Mouse (Mus musculus) heart, embryonic 10.5 days (tissue): Measurements from ENCODE around the gene Apobec2. TPM values are rescaled to one million over a fixed set of nuclear protein-coding genes. Genes with fewer than 3 reads are reported as not detected.

Experiments used
- DNase-seq: peaks from one replicate; pipeline ENCODE4 v3.0.0-alpha.2; 2017; ENCODE audit warnings: low spot score
- H3K27ac ChIP-seq: fragments of 300-500 bp; sonication (generic); 2 replicates; pipeline ENCODE4 v1.5.1; 2016; ENCODE audit warnings: mild to moderate bottlenecking
- H3K27me3 ChIP-seq: fragments of 300-500 bp; sonication (generic); 2 replicates; pipeline ENCODE4 v1.6.1; 2016; ENCODE audit warnings: mild to moderate bottlenecking; ENCODE audit not compliant: poor library complexity, insufficient read depth, severe bottlenecking
- H3K36me3 ChIP-seq: fragments of 300-500 bp; sonication (generic); 2 replicates; pipeline ENCODE4 v1.6.1; 2016; ENCODE audit warnings: mild to moderate bottlenecking, moderate library complexity
- H3K4me1 ChIP-seq: fragments of 300-500 bp; sonication (generic); 2 replicates; pipeline ENCODE4 v1.6.1; 2016; ENCODE audit warnings: mild to moderate bottlenecking
- H3K4me3 ChIP-seq: fragments of 300-500 bp; sonication (generic); 2 replicates; pipeline ENCODE4 v1.5.1; 2016; ENCODE audit warnings: mild to moderate bottlenecking, moderate library complexity
- H3K9me3 ChIP-seq: fragments of 300-500 bp; sonication (generic); 2 replicates; pipeline ENCODE4 v1.6.1; 2016; ENCODE audit warnings: mild to moderate bottlenecking, moderate library complexity
- WGBS: fragments of 180-500 bp; shearing (Covaris S2); methylation state at CpG from one replicate; pipeline ENCODE4 v1.1.7; 2016; 5-methylcytosine and 5-hydroxymethylcytosine counted together
- polyA plus RNA-seq: library from polyadenylated mRNA; unstranded; fragments of >200 nt; fragmentation: Nextera tagmentation; extraction: Ambion mirVana; gene quantifications from 2 replicates; pipeline ENCODE4 v1.2.1, GENCODE M21; 2016

The Apobec2 gene
- polyA plus RNA-seq, 1 experiment from 2014 or later: 142 TPM

- H3K4me1 ChIP-seq: peaks cover 26% of the 10 kb centered on the region
- H3K9me3 ChIP-seq: no peaks in the 10 kb centered on the region
- WGBS: 75% methylated on average over 7 of the region's 7 CpGs
- no peaks in the 10 kb centered on the region for H3K36me3 ChIP-seq
- no peak overlapping the region for H3K27ac ChIP-seq
- DNase-seq: no peak
- 0 out of 2 replicates have a peak, but pooled peaks cover 10% of the 10 kb centered on the region for H3K27me3 ChIP-seq
- no peak overlapping the region for H3K4me3 ChIP-seq
Measured at GRCm38 (mm10) chr17:48453489-48453888, 20.8 kb upstream of the Apobec2 start.

GRCm38 (mm10) chr17:48451753-48452444, 19.2 kb upstream of the Apobec2 start:
- WGBS: 66% methylated on average over 9 of the region's 9 CpGs
- no peak overlapping the region for H3K27ac ChIP-seq

GRCm38 (mm10) chr17:48451353-48451675, 18.6 kb upstream of the Apobec2 start, which contains the start of gene Tspo2:
Gene Tspo2, minus strand, starts transcription at chr17:48451522.
- Histone ChIP-seq H3K4me3 (no peak within 1 kb of the TSS), H3K9me3 (no peaks in the 10 kb centered on the region), H3K27me3 (0 out of 2 replicates have a peak, but pooled peaks cover 6% of the 10 kb centered on the region), H3K4me1 (peaks cover 20% of the 10 kb centered on the region), H3K36me3 (no peaks in the 10 kb centered on the region), H3K27ac (no peak within 1 kb of the TSS)
- no peak for DNase-seq
- WGBS: 59% methylated on average over 7 of the region's 7 CpGs

More at GRCm38 (mm10) chr17:48451753-48452444, 19.2 kb upstream of the Apobec2 start:
- Histone ChIP-seq H3K27me3 (0 out of 2 replicates have a peak, but pooled peaks cover 10% of the 10 kb centered on the region), H3K36me3 (no peaks in the 10 kb centered on the region), H3K4me1 (peaks cover 20% of the 10 kb centered on the region), H3K9me3 (no peaks in the 10 kb centered on the region), H3K4me3 (no peak overlapping the region)
- DNase-seq: no peak

- H3K4me1 ChIP-seq: peaks cover 17% of the 10 kb centered on the region
- DNase-seq: no peak
- WGBS: 82% methylated on average over 13 of the region's 13 CpGs
- no peaks in the 10 kb centered on the region for H3K36me3 ChIP-seq
- H3K27ac ChIP-seq: no peak overlapping the region
- 0 out of 2 replicates have a peak, but pooled peaks cover 6% of the 10 kb centered on the region for H3K27me3 ChIP-seq
- H3K9me3 ChIP-seq: no peaks in the 10 kb centered on the region
- no peak overlapping the region for H3K4me3 ChIP-seq
Measured at GRCm38 (mm10) chr17:48450666-48451352, 18.1 kb upstream of the Apobec2 start.

- H3K27ac ChIP-seq: no peak overlapping the region
- H3K4me1 ChIP-seq: peaks cover 11% of the 10 kb centered on the region; the same call in 1 of the 2 replicates
- no peaks in the 10 kb centered on the region for H3K9me3 ChIP-seq
- DNase-seq: no peak
- 64% methylated on average over 8 of the region's 8 CpGs for WGBS
- H3K36me3 ChIP-seq: no peaks in the 10 kb centered on the region
- H3K27me3 ChIP-seq: 0 out of 2 replicates have a peak, but pooled peaks cover 6% of the 10 kb centered on the region
- no peak overlapping the region for H3K4me3 ChIP-seq
Measured at GRCm38 (mm10) chr17:48447675-48448074, 14.9 kb upstream of the Apobec2 start.

- Histone ChIP-seq H3K4me1 (0 out of 2 replicates have a peak, but pooled peaks cover 5% of the 10 kb centered on the region), H3K27ac (no peak overlapping the region), H3K27me3 (no peaks in the 10 kb centered on the region), H3K4me3 (no peak overlapping the region), H3K36me3 (no peaks in the 10 kb centered on the region), H3K9me3 (no peaks in the 10 kb centered on the region)
- DNase-seq: no peak
- WGBS: 73% methylated on average over 16 of the region's 16 CpGs
Measured at GRCm38 (mm10) chr17:48443542-48444145, 10.9 kb upstream of the Apobec2 start.

GRCm38 (mm10) chr17:48442745-48443457, 10.2 kb upstream of the Apobec2 start:
- no peaks in the 10 kb centered on the region for H3K27me3 ChIP-seq
- 85% methylated on average over 7 of the region's 7 CpGs for WGBS
- peaks cover 10% of the 10 kb centered on the region for H3K4me1 ChIP-seq
- no peaks in the 10 kb centered on the region for H3K9me3 ChIP-seq
- DNase-seq: no peak
- H3K4me3 ChIP-seq: no peak overlapping the region
- H3K36me3 ChIP-seq: no peaks in the 10 kb centered on the region
- no peak overlapping the region for H3K27ac ChIP-seq

GRCm38 (mm10) chr17:48437421-48437911, 4.7 kb upstream of the Apobec2 start:
- H3K27me3 ChIP-seq: no peaks in the 10 kb centered on the region
- 13% methylated on average over 7 of the region's 7 CpGs for WGBS
- H3K27ac ChIP-seq: peak overlapping the region; percentile 91
- H3K4me3 ChIP-seq: 0 out of 2 replicates have a peak overlapping the region, but pooled peaks have one; percentile 7
- no peaks in the 10 kb centered on the region for H3K36me3 ChIP-seq
- peaks cover 56% of the 10 kb centered on the region for H3K4me1 ChIP-seq
- no peaks in the 10 kb centered on the region for H3K9me3 ChIP-seq
- DNase-seq: peak; percentile 94

GRCm38 (mm10) chr17:48436487-48436886, 3.8 kb upstream of the Apobec2 start:
- Histone ChIP-seq H3K27ac (peak overlapping the region; percentile 91), H3K9me3 (no peaks in the 10 kb centered on the region), H3K4me1 (peaks cover 62% of the 10 kb centered on the region), H3K27me3 (no peaks in the 10 kb centered on the region), H3K36me3 (no peaks in the 10 kb centered on the region), H3K4me3 (peak overlapping the region; percentile 29; the same call in 1 of the 2 replicates)
- WGBS: 29% methylated on average over 1 of the region's 1 CpGs
- peak; percentile 89 for DNase-seq

- peak overlapping the region; percentile 90 for H3K27ac ChIP-seq
- 70% methylated on average over 5 of the region's 5 CpGs for WGBS
Measured at GRCm38 (mm10) chr17:48434479-48434878, 1.7 kb upstream of the Apobec2 start.

GRCm38 (mm10) chr17:48433689-48434330, 1.1 kb upstream of the Apobec2 start:
- Histone ChIP-seq H3K4me1 (peaks cover 87% of the 10 kb centered on the region), H3K36me3 (no peaks in the 10 kb centered on the region), H3K9me3 (no peaks in the 10 kb centered on the region), H3K4me3 (no peak overlapping the region), H3K27ac (peak overlapping the region; percentile 90), H3K27me3 (no peaks in the 10 kb centered on the region)
- 41% methylated on average over 6 of the region's 6 CpGs for WGBS
- no peak for DNase-seq

More at GRCm38 (mm10) chr17:48434479-48434878, 1.7 kb upstream of the Apobec2 start:
- Histone ChIP-seq H3K36me3 (no peaks in the 10 kb centered on the region), H3K9me3 (no peaks in the 10 kb centered on the region), H3K4me1 (peaks cover 80% of the 10 kb centered on the region), H3K27me3 (no peaks in the 10 kb centered on the region), H3K4me3 (no peak overlapping the region)
- no peak for DNase-seq
